Mouse (Mus musculus): ENCODE data around the gene Sult6b1. TPM values are rescaled to one million over a fixed set of nuclear protein-coding genes. Genes with fewer than 3 reads are reported as not detected.

Gene Sult6b1
- polyA plus RNA-seq, 2 experiments: 0.11 TPM

DNA sequence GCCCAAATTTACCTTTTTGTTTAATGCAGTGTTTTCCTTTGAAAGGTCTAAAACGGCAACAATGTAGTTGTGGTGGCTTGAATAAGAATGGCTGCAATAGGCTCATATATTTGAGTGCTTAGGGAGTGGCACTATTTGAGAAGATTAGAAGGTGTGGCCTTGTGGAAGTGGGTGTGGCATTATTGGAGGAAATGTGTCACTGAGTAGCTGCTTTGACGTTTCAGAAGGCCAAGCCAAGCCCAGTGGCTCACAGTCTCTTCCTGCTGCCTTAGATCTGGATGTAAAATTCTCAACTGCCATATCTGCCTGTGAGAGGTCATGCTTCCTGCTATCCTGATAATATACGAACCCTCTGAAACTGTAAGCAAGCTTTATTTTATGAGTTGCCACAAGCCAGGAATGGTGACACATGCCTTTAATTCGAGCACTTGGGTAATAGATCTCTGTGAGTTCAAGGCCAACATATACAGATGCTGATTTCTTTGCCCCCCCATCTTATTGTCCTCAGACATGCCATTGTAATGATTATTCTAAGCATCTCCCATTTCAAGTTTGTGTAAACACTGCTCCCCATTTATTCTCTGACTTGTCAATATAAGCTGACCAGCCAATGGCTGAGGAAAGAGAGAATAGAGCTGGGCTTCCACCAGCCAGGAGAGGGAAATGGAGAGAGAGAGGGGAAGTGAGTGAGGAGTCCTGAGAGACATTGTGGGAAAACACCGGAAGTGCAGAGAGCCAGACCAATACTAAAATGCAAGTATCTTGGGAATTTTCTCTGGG is 21.3 kb downstream of the Sult6b1 start:
- H3K9me3 ChIP-seq (ENCODE audit: control insufficient read depth, low read length): no peaks in the 10 kb centered on the region
- no peak overlapping the region for H3K9ac ChIP-seq (ENCODE audit: low read depth, low read length, severe bottlenecking)
- no peak overlapping the region for H3K4me3 ChIP-seq (replicated peaks; ENCODE audit: low read length)
- ATAC-seq (ENCODE audit: low FRiP score, low read depth) (no peak), DNase-seq (ENCODE audit: low spot score) (no peak)
- TF ChIP-seq POLR2A (IDR thresholded peaks at IDR 0.05; ENCODE audit: borderline replicate concordance, extremely low read depth, insufficient read depth, insufficient read length): no peak
- H3K27ac ChIP-seq (replicated peaks; ENCODE audit: low read depth, low read length): no peak overlapping the region
- H3K4me2 ChIP-seq (replicated peaks; ENCODE audit: low read depth, low read length, severe bottlenecking): no peak overlapping the region
- WGBS: 79% methylated on average over 5 of the region's 5 CpGs
- no peaks in the 10 kb centered on the region for H3K36me3 ChIP-seq (ENCODE audit: control insufficient read depth, insufficient read depth, low read length)
- 0 out of 2 replicates have a peak, but pooled peaks cover 3% of the 10 kb centered on the region for H3K4me1 ChIP-seq (ENCODE audit: control insufficient read depth, insufficient read depth, low read length)
- H3K27me3 ChIP-seq (ENCODE audit: control insufficient read depth, insufficient read depth, low read length): no peaks in the 10 kb centered on the region

DNA sequence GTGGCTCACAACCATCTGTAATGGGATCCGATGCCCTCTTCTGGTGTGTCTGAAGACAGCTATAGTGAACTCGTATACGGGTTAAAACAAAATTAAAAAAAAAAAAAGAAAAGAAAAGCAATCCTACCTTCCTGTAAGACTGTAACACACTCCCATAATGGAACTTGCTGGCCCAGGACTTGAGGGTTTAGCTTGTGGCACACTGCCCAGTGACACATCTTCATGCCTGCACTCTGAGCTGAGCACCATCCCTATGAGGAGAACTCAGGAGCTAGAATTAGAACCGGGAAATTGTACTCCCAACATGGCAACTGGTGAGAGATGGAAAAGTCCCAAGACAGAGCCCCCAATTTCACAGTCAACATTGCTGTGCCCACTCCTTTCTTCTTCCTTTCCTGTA is 23.5 kb downstream of the Sult6b1 start:
- no peak overlapping the region for H3K9ac ChIP-seq (ENCODE audit: low read depth, low read length, severe bottlenecking)
- no peaks in the 10 kb centered on the region for H3K9me3 ChIP-seq (ENCODE audit: control insufficient read depth, low read length)
- no peak for TF ChIP-seq POLR2A (IDR thresholded peaks at IDR 0.05; ENCODE audit: borderline replicate concordance, extremely low read depth, insufficient read depth, insufficient read length)
- no peak overlapping the region for H3K27ac ChIP-seq (replicated peaks; ENCODE audit: low read depth, low read length)
- H3K4me2 ChIP-seq (replicated peaks; ENCODE audit: low read depth, low read length, severe bottlenecking): no peak overlapping the region
- WGBS: 89% methylated on average over 4 of the region's 4 CpGs
- no peak overlapping the region for H3K4me3 ChIP-seq (replicated peaks; ENCODE audit: low read length)
- H3K36me3 ChIP-seq (ENCODE audit: control insufficient read depth, insufficient read depth, low read length): peaks cover 6% of the 10 kb centered on the region
- ATAC-seq (ENCODE audit: low FRiP score, low read depth) (no peak), DNase-seq (ENCODE audit: low spot score) (no peak)
- no peaks in the 10 kb centered on the region for H3K27me3 ChIP-seq (ENCODE audit: control insufficient read depth, insufficient read depth, low read length)
- H3K4me1 ChIP-seq (ENCODE audit: control insufficient read depth, insufficient read depth, low read length): 0 out of 2 replicates have a peak, but pooled peaks cover 3% of the 10 kb centered on the region

DNA sequence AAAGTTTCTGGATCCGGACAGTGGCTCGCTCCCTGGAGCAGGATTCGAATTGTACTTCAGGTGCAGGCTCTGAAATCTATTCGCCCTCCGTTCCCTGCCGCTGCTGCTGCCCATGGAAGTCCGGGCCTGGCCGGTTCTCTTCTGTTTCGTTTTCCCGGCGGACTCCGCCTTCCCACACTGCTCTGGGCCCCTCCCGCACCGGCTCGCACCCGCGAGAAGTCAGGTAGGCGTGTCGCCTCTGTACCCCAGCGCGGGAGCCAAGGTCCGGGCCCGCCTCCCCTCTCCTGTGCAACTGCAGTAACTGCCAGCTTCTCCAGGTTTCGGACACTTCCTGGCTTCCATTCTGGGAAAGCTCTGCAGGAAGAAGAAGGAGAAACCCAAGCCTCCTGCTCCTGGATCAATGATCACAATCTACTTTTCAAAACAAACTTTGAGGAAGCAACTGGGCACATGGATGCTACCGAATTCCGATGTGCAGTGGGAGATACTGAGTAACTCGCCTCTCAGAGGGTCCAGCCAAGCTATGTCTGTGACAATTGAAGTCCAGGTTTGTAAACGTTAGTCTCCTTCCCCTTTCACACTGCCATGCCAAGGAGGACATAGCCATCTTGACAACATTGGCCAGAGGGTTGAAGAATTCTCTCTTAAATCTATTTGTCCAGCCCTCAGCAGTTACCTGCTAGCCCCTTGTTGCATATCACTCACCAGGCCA is 24.2 kb downstream of the Sult6b1 start, which contains the start of gene Eif2ak2:
Gene Eif2ak2 (minus strand): TSS at position 173 of the 712 bp plus-strand sequence.
- H3K4me1 ChIP-seq (ENCODE audit: control insufficient read depth, insufficient read depth, low read length): 0 out of 2 replicates have a peak, but pooled peaks cover 3% of the 10 kb centered on the region
- H3K4me2 ChIP-seq (replicated peaks; ENCODE audit: low read depth, low read length, severe bottlenecking): peak within 1 kb of the TSS; percentile 68
- ATAC-seq (ENCODE audit: low FRiP score, low read depth) (peak; percentile 97), DNase-seq (ENCODE audit: low spot score) (peak; percentile 86)
- 1% methylated on average over 28 of the region's 28 CpGs for WGBS
- H3K27ac ChIP-seq (replicated peaks; ENCODE audit: low read depth, low read length): peak within 1 kb of the TSS; percentile 73
- peak within 1 kb of the TSS; percentile 81 for H3K9ac ChIP-seq (ENCODE audit: low read depth, low read length, severe bottlenecking)
- H3K27me3 ChIP-seq (ENCODE audit: control insufficient read depth, insufficient read depth, low read length): no peaks in the 10 kb centered on the region
- peak; percentile 75; the same call in 1 of the 2 replicates for TF ChIP-seq POLR2A (IDR thresholded peaks at IDR 0.05; ENCODE audit: borderline replicate concordance, extremely low read depth, insufficient read depth, insufficient read length)
- H3K4me3 ChIP-seq (replicated peaks; ENCODE audit: low read length): peak within 1 kb of the TSS; percentile 67
- no peaks in the 10 kb centered on the region for H3K9me3 ChIP-seq (ENCODE audit: control insufficient read depth, low read length)
- H3K36me3 ChIP-seq (ENCODE audit: control insufficient read depth, insufficient read depth, low read length): peaks cover 14% of the 10 kb centered on the region

DNA sequence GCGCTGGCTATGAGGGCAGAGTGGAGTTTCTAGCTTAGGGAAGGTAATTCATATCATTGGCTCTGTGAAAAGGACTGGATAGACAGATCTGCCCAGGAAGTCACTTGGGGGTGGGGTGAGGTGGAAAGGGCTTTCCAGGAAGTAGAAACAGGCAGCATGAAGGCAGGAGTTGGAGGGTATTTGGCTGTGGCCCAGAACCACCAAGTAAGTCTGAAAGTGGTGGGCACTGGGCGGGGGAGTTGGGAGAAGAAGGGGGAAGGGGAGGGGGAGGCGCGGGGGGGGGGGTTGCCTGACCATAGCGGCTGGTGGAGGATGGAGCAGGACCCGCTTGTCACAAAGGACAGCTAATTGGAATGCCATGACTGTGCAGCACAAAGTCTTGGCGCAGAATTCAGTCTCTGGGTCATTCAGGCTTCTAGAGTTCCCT is 24.9 kb downstream of the Sult6b1 start:
- Histone ChIP-seq H3K27me3 (ENCODE audit: control insufficient read depth, insufficient read depth, low read length) (no peaks in the 10 kb centered on the region), H3K4me2 (replicated peaks; ENCODE audit: low read depth, low read length, severe bottlenecking) (peak overlapping the region; percentile 68), H3K27ac (replicated peaks; ENCODE audit: low read depth, low read length) (peak overlapping the region; percentile 73), H3K9me3 (ENCODE audit: control insufficient read depth, low read length) (no peaks in the 10 kb centered on the region), H3K36me3 (ENCODE audit: control insufficient read depth, insufficient read depth, low read length) (peaks cover 15% of the 10 kb centered on the region), H3K4me1 (ENCODE audit: control insufficient read depth, insufficient read depth, low read length) (0 out of 2 replicates have a peak, but pooled peaks cover 3% of the 10 kb centered on the region), H3K9ac (ENCODE audit: low read depth, low read length, severe bottlenecking) (peak overlapping the region; percentile 81), H3K4me3 (replicated peaks; ENCODE audit: low read length) (peak overlapping the region; percentile 67)
- DNase-seq (ENCODE audit: low spot score) (peak; percentile 34), ATAC-seq (ENCODE audit: low FRiP score, low read depth) (peak; percentile 17; the same call in 1 of the 2 replicates)
- 18% methylated on average over 4 of the region's 7 CpGs for WGBS
- TF ChIP-seq POLR2A (IDR thresholded peaks at IDR 0.05; ENCODE audit: borderline replicate concordance, extremely low read depth, insufficient read depth, insufficient read length): no peak

DNA sequence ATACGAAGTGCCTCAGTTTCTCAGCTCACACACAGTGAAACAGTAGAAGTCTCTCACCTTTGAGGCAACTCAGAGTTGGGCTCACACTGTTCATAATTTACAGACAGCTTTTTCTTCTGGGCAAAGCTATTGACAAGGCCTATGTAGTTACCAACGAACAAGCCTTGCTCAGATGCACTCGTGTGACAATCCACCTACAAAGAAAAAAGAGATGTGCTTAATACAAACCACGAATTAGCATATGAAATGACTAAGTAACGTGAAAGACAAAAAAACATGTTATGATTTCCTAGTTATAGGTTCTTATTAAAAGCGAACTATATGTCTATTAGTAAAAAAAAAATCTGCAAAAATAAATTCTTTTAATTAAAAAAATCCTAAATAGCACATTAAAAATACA is 32.9 kb downstream of the Sult6b1 start:
- H3K27me3 ChIP-seq (ENCODE audit: control insufficient read depth, insufficient read depth, low read length): no peaks in the 10 kb centered on the region
- H3K9me3 ChIP-seq (ENCODE audit: control insufficient read depth, low read length): no peaks in the 10 kb centered on the region
- no peak overlapping the region for H3K27ac ChIP-seq (replicated peaks; ENCODE audit: low read depth, low read length)
- no peaks in the 10 kb centered on the region for H3K4me1 ChIP-seq (ENCODE audit: control insufficient read depth, insufficient read depth, low read length)
- 92% methylated on average over 6 of the region's 6 CpGs for WGBS
- H3K4me3 ChIP-seq (replicated peaks; ENCODE audit: low read length): no peak overlapping the region
- H3K36me3 ChIP-seq (ENCODE audit: control insufficient read depth, insufficient read depth, low read length): peaks cover 40% of the 10 kb centered on the region
- H3K4me2 ChIP-seq (replicated peaks; ENCODE audit: low read depth, low read length, severe bottlenecking): no peak overlapping the region
- no peak for TF ChIP-seq POLR2A (IDR thresholded peaks at IDR 0.05; ENCODE audit: borderline replicate concordance, extremely low read depth, insufficient read depth, insufficient read length)
- no peak overlapping the region for H3K9ac ChIP-seq (ENCODE audit: low read depth, low read length, severe bottlenecking)
- DNase-seq (ENCODE audit: low spot score) (no peak), ATAC-seq (ENCODE audit: low FRiP score, low read depth) (no peak)
